Mouse (Mus musculus) kidney, postnatal 36 days (tissue): ENCODE results near the gene Zfp189.
A peak's percentile ranks its signal among the peaks of the same experiment; 100 is the strongest.

Experiments
- DNase-seq, 2 experiments: peaks; one replicate each; pipeline ENCODE4 v3.0.0; 2021 to 2022; ENCODE audit warnings: mixed read lengths in 2 of 2

The Zfp189 gene

GRCm38 (mm10) chr4:49539665-49540064, 18.7 kb downstream of the Zfp189 start:
- peak in 1 of 2 experiments; percentile 30 for DNase-seq

- DNase-seq = peak in 1 of 2 experiments; percentile 24
These were observed 20.0 kb downstream of the Zfp189 start for GRCm38 (mm10) chr4:49540966-49541365.

- no peak for DNase-seq
These were observed 25.1 kb downstream of the Zfp189 start for GRCm38 (mm10) chr4:49546026-49546425.

- peak; percentile 63 to 78 for DNase-seq
These were observed 26.0 kb downstream of the Zfp189 start for GRCm38 (mm10) chr4:49546873-49547543.

- peak in 1 of 2 experiments; percentile 30 for DNase-seq
These were observed 26.7 kb downstream of the Zfp189 start for GRCm38 (mm10) chr4:49547544-49548219.

- DNase-seq = peak; percentile 88 to 89
These were observed 28.4 kb downstream of the Zfp189 start, which contains the start of gene Aldob for GRCm38 (mm10) chr4:49549383-49549782. Gene Aldob, minus strand, starts transcription at chr4:49549546.

GRCm38 (mm10) chr4:49553380-49553779, 32.4 kb downstream of the Zfp189 start:
- DNase-seq = peak; percentile 73 to 86

GRCm38 (mm10) chr4:49557375-49557774, 36.4 kb downstream of the Zfp189 start:
- DNase-seq = no peak

- DNase-seq = no peak
These were observed 37.2 kb downstream of the Zfp189 start for GRCm38 (mm10) chr4:49558181-49558580.

- peak; percentile 96 to 98 for DNase-seq
These were observed 39.2 kb downstream of the Zfp189 start for GRCm38 (mm10) chr4:49559915-49560772.

GRCm38 (mm10) chr4:49567613-49568012, 46.6 kb downstream of the Zfp189 start:
- peak; percentile 75 to 83 for DNase-seq

- no peak for DNase-seq
These were observed 51.2 kb downstream of the Zfp189 start for GRCm38 (mm10) chr4:49572194-49572593.
